Mouse (Mus musculus) intestine, embryonic 15.5 days (tissue): Measurements from ENCODE around the gene Gm17535. TPM values are rescaled to one million over a fixed set of nuclear protein-coding genes. Genes with fewer than 3 reads are reported as not detected.
"Not testable (repeated sequence)": the region's sequence is repeated elsewhere in the genome, so short reads cannot be mapped to it uniquely, and the experiment has no call there.

ENCODE experiments used
- ATAC-seq: fragments of 200-750 bp; cut with Nextera tagmentation; 2 replicates; pipeline ENCODE4 v1.8.0; 2017; ENCODE audit warnings: moderate TSS enrichment, moderate library complexity
- H3K27ac ChIP-seq: fragments of 300-500 bp; sonication (generic); 2 replicates; pipeline ENCODE4 v1.5.1; 2015; ENCODE audit warnings: mild to moderate bottlenecking, inconsistent platforms
- H3K27me3 ChIP-seq: fragments of 300-500 bp; sonication (generic); replicated peaks from 2 replicates; pipeline ENCODE4 v1.6.1; 2015; ENCODE audit warnings: inconsistent platforms
- H3K36me3 ChIP-seq: fragments of 300-500 bp; sonication (generic); 2 replicates; pipeline ENCODE4 v1.6.1; 2015; ENCODE audit warnings: inconsistent platforms
- H3K4me1 ChIP-seq: fragments of 300-500 bp; sonication (generic); replicated peaks from 2 replicates; pipeline ENCODE4 v1.6.1; 2015; ENCODE audit warnings: inconsistent platforms
- H3K4me2 ChIP-seq: fragments of 300-500 bp; sonication (generic); replicated peaks from 2 replicates; pipeline ENCODE4 v1.6.1; 2015; ENCODE audit warnings: mild to moderate bottlenecking, inconsistent platforms
- H3K4me3 ChIP-seq: fragments of 300-500 bp; sonication (generic); replicated peaks from 2 replicates; pipeline ENCODE4 v1.5.1; 2015; ENCODE audit warnings: inconsistent platforms
- H3K9ac ChIP-seq: fragments of 300-500 bp; sonication (generic); 2 replicates; pipeline ENCODE4 v1.6.1; 2015; ENCODE audit warnings: inconsistent platforms
- H3K9me3 ChIP-seq: fragments of 300-500 bp; sonication (generic); 2 replicates; pipeline ENCODE4 v1.6.1; 2016; ENCODE audit warnings: inconsistent platforms
- WGBS: fragments of 180-500 bp; shearing (Covaris S2); methylation state at CpG from one replicate; pipeline ENCODE4 v1.1.7; 2015; 5-methylcytosine and 5-hydroxymethylcytosine counted together
- polyA plus RNA-seq: library from polyadenylated mRNA; unstranded; fragments of >200 nt; fragmentation: Nextera tagmentation; extraction: Ambion mirVana; gene quantifications from 2 replicates; pipeline ENCODE4 v1.2.1, GENCODE M21; 2015

Gm17535 gene
- polyA plus RNA-seq, 1 experiment from 2014 or later, result not detected

GRCm38 (mm10) chr9:3015896-3016295 is 18.5 kb upstream of the Gm17535 start:
- not testable (repeated sequence) for H3K9ac ChIP-seq, H3K4me2 ChIP-seq, H3K4me1 ChIP-seq, H3K9me3 ChIP-seq, ATAC-seq, H3K27me3 ChIP-seq, H3K4me3 ChIP-seq, H3K36me3 ChIP-seq, H3K27ac ChIP-seq
- 73% methylated on average over 6 of the region's 6 CpGs for WGBS

DNA sequence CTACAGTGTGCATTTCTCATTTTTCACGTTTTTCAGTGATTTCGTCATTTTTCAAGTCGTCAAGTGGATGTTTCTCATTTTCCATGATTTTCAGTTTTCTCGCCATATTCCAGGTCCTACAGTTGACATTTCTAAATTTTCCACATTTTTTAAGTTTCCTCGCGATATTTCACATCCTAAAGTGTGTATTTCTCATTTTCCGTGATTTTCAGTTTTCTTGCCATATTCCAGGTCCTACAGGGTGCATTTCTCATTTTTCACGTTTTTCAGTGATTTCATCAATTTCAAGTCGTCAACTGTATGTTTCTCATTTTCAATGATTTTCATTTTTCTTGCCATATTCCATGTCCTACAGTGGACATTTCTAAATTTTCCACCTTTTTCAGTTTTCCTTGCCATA is 17.3 kb upstream of the Gm17535 start, which contains the start of gene Gm10719:
Gene Gm10719, plus strand, starts transcription at position 301 of the 400 bp plus-strand sequence.
- H3K9me3 ChIP-seq, result not testable (repeated sequence)
- 89% methylated on average over 1 of the region's 9 CpGs for WGBS

GRCm38 (mm10) chr9:3018944-3019343 is 15.5 kb upstream of the Gm17535 start:
- not testable (repeated sequence) for H3K27me3 ChIP-seq, H3K4me2 ChIP-seq, H3K36me3 ChIP-seq, H3K9ac ChIP-seq, ATAC-seq, H3K4me1 ChIP-seq, H3K9me3 ChIP-seq, H3K27ac ChIP-seq, H3K4me3 ChIP-seq
- whole genome bisulfite sequencing, result 61% methylated on average over 9 of the region's 9 CpGs

More for the DNA sequence above, 17.3 kb upstream of the Gm17535 start, which contains the start of gene Gm10719:
- H3K9ac ChIP-seq, H3K27ac ChIP-seq, H3K4me2 ChIP-seq, H3K27me3 ChIP-seq, ATAC-seq, H3K4me3 ChIP-seq, H3K4me1 ChIP-seq, H3K36me3 ChIP-seq: not testable (repeated sequence)

- not testable (repeated sequence) for H3K9me3 ChIP-seq
- WGBS, result 78% methylated on average over 17 of the region's 19 CpGs
Measured at GRCm38 (mm10) chr9:3019835-3020727, 14.3 kb upstream of the Gm17535 start.

GRCm38 (mm10) chr9:3022316-3023008 is 11.9 kb upstream of the Gm17535 start:
- not testable (repeated sequence) for H3K9me3 ChIP-seq, H3K9ac ChIP-seq, ATAC-seq, H3K36me3 ChIP-seq, H3K4me2 ChIP-seq, H3K4me1 ChIP-seq, H3K27me3 ChIP-seq, H3K27ac ChIP-seq, H3K4me3 ChIP-seq
- WGBS, result 75% methylated on average over 11 of the region's 13 CpGs

More at GRCm38 (mm10) chr9:3019835-3020727, 14.3 kb upstream of the Gm17535 start:
- H3K4me3 ChIP-seq, H3K27ac ChIP-seq, H3K9ac ChIP-seq, H3K27me3 ChIP-seq, H3K4me1 ChIP-seq, H3K36me3 ChIP-seq, H3K4me2 ChIP-seq: not testable (repeated sequence)
- peak; percentile 71; the same call in 1 of the 2 replicates for ATAC-seq

- not testable (repeated sequence) for H3K27ac ChIP-seq, H3K27me3 ChIP-seq, H3K9ac ChIP-seq, H3K36me3 ChIP-seq, ATAC-seq, H3K4me2 ChIP-seq, H3K4me3 ChIP-seq, H3K4me1 ChIP-seq, H3K9me3 ChIP-seq
- WGBS, result 74% methylated on average over 12 of the region's 13 CpGs
Measured at GRCm38 (mm10) chr9:3023312-3023984, 11.0 kb upstream of the Gm17535 start, which contains the start of gene Gm10718. Gene Gm10718, plus strand, starts transcription at chr9:3023547.

DNA sequence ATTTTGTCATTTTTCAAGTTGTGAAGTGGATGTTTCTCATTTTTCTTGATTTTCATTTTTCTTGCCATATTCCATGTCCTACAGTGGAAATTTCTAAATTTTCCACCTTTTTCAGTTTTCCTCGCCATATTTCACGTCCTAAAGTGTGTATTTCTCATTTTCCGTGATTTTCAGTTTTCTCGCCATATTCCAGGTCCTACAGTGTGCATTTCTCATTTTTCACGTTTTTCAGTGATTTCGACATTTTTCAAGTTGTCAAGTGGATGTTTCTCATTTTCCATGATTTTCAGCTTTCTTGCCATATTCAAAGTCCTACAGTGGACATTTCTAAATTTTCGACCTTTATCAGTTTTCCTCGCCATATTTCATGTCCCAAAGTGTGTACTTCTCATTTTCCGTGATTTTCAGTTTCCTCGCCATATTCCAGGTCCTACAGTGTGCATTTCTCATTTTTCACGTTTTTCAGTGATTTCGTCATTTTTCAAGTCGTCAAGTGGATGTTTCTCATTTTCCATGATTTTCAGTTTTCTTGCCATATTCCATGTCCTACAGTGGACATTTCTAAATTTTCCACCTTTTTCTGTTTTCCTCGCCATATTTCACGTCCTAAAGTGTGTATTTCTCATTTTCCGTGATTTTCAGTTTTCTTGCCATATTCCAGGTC is 10.3 kb upstream of the Gm17535 start:
- WGBS, result 78% methylated on average over 16 of the region's 16 CpGs
- not testable (repeated sequence) for H3K4me3 ChIP-seq, H3K27ac ChIP-seq, H3K4me1 ChIP-seq, H3K4me2 ChIP-seq, H3K9me3 ChIP-seq, ATAC-seq, H3K36me3 ChIP-seq, H3K9ac ChIP-seq, H3K27me3 ChIP-seq

GRCm38 (mm10) chr9:3024912-3025467 is 9.4 kb upstream of the Gm17535 start, which contains the start of gene Gm10717:
Gene Gm10717, plus strand, starts transcription at chr9:3025417.
- WGBS, result 71% methylated on average over 12 of the region's 12 CpGs
- not testable (repeated sequence) for ATAC-seq

DNA sequence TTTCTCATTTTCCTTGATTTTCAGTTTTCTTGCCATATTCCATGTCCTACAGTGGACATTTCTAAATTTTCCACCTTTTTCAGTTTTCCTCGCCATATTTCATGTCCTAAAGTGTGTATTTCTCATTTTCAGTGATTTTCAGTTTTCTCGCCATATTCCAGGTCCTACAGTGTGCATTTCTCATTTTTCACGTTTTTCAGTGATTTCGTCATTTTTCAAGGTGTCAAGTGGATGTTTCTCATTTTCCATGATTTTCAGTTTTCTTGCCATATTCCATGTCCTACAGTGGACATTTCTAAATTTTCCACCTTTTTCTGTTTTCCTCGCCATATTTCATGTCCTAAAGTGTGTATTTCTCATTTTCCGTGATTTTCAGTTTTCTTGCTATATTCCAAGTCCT is 8.7 kb upstream of the Gm17535 start:
- not testable (repeated sequence) for H3K27ac ChIP-seq, ATAC-seq, H3K4me3 ChIP-seq, H3K36me3 ChIP-seq, H3K9ac ChIP-seq, H3K27me3 ChIP-seq, H3K4me2 ChIP-seq, H3K9me3 ChIP-seq, H3K4me1 ChIP-seq
- 72% methylated on average over 5 of the region's 6 CpGs for WGBS

More at GRCm38 (mm10) chr9:3024912-3025467, 9.4 kb upstream of the Gm17535 start, which contains the start of gene Gm10717:
- H3K27ac ChIP-seq, H3K36me3 ChIP-seq, H3K9ac ChIP-seq, H3K9me3 ChIP-seq, H3K4me2 ChIP-seq, H3K4me1 ChIP-seq, H3K4me3 ChIP-seq, H3K27me3 ChIP-seq: not testable (repeated sequence)

DNA sequence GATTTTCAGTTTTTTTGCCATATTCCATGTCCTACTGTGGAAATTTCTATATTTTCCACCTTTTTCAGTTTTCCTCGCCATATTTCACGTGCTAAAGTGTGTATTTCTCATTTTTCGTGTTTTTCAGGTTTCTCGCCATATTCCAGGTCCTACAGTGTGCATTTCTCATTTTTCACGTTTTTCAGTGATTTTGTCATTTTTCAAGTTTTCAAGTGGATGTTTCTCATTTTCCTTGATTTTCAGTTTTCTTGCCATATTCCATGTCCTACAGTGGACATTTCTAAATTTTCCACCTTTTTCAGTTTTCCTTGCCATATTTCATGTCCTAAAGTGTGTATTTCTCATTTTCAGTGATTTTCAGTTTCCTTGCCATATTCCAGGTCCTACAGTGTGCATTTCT is 8.3 kb upstream of the Gm17535 start:
- H3K4me3 ChIP-seq, H3K27me3 ChIP-seq, ATAC-seq, H3K9ac ChIP-seq, H3K4me2 ChIP-seq, H3K36me3 ChIP-seq, H3K4me1 ChIP-seq, H3K9me3 ChIP-seq, H3K27ac ChIP-seq: not testable (repeated sequence)
- 73% methylated on average over 5 of the region's 5 CpGs for WGBS

DNA sequence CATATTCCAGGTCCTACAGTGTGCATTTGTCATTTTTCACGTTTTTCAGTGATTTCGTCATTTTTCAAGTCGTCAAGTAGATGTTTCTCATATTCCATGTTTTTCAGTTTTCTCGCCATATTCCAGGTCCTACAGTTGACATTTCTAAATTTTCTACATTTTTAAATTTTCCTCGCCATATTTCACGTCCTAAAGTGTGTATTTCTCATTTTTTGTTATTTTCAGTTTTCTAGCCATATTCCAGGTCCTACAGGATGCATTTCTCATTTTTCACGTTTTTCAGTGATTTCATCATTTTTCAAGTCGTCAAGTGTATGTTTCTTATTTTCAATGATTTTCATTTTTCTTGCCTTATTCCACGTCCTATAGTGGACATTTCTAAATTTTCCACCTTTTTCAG is 7.7 kb upstream of the Gm17535 start:
- not testable (repeated sequence) for H3K9ac ChIP-seq, H3K36me3 ChIP-seq, ATAC-seq, H3K27me3 ChIP-seq, H3K4me2 ChIP-seq, H3K4me1 ChIP-seq, H3K27ac ChIP-seq, H3K9me3 ChIP-seq, H3K4me3 ChIP-seq
- 66% methylated on average over 9 of the region's 9 CpGs for WGBS
